In genomic region chr6:136660831-136661705, GRCm38 (mm10) we compare ENCODE assay signal across 9 mouse cellular contexts. TPM values are rescaled to one million over a fixed set of nuclear protein-coding genes. Genes with fewer than 3 reads are reported as not detected.
DNase-seq lines count a peak whose midpoint lies in the region; ATAC-seq and TF ChIP-seq lines count a peak whose summit lies in the region.
"Had no signal": no experiment of that assay in that cellular context is flagged by ENCODE, and none has a peak within 500 bp of the region (broad histone marks: within the 10 kb centered on the region; RNA-seq: fewer than 3 reads in every experiment).

No protein-coding gene starts in this region.

- 22% methylated on average over 34 of the region's 34 CpGs for WGBS in lung, adult 2 months
- WGBS in embryonic facial prominence, embryonic 15.5 days, result 14% methylated on average over 34 of the region's 34 CpGs
- 19% methylated on average over 34 of the region's 34 CpGs for WGBS in intestine, embryonic 15.5 days
- 16% methylated on average over 34 of the region's 34 CpGs for WGBS in midbrain, postnatal 0 days

- H3K9me3 ChIP-seq in embryonic facial prominence, embryonic 15.5 days (replicated peaks), result no peaks in the 10 kb centered on the region
- no peaks in the 10 kb centered on the region for H3K9me3 ChIP-seq in intestine, embryonic 15.5 days
- H3K9me3 ChIP-seq in midbrain, postnatal 0 days (ENCODE audit: low read length), result no peaks in the 10 kb centered on the region

- peak overlapping the region; percentile 65 for H3K27ac ChIP-seq in embryonic facial prominence, embryonic 15.5 days (replicated peaks)
- H3K27ac ChIP-seq in intestine, embryonic 15.5 days, result no peak overlapping the region
- no peak overlapping the region for H3K27ac ChIP-seq in midbrain, postnatal 0 days (ENCODE audit: low read depth, low read length)

- peaks cover 23% of the 10 kb centered on the region for H3K27me3 ChIP-seq in embryonic facial prominence, embryonic 15.5 days
- peaks cover 13% of the 10 kb centered on the region for H3K27me3 ChIP-seq in intestine, embryonic 15.5 days (replicated peaks)
- H3K27me3 ChIP-seq in midbrain, postnatal 0 days (ENCODE audit: insufficient read depth, low read length), result peaks cover 18% of the 10 kb centered on the region
- H3K27me3 ChIP-seq: Patski had no signal

- no peak for TF ChIP-seq CTCF in lung, adult 2 months (IDR thresholded peaks at IDR 0.05; ENCODE audit: insufficient read depth, low read length)
- TF ChIP-seq CTCF in midbrain, postnatal 0 days (IDR thresholded peaks at IDR 0.05), result no peak

- H3K4me1 ChIP-seq in lung, adult 2 months (ENCODE audit: control insufficient read depth, insufficient read depth, low read length), result 0 out of 2 replicates have a peak, but pooled peaks cover 5% of the 10 kb centered on the region
- H3K4me1 ChIP-seq in embryonic facial prominence, embryonic 15.5 days, result peaks cover 13% of the 10 kb centered on the region
- H3K4me1 ChIP-seq in intestine, embryonic 15.5 days (replicated peaks), result peaks cover 10% of the 10 kb centered on the region
- no peaks in the 10 kb centered on the region; the same call in 1 of the 2 replicates for H3K4me1 ChIP-seq in midbrain, postnatal 0 days (ENCODE audit: insufficient read depth, low read length)

- ATAC-seq in embryonic facial prominence, embryonic 15.5 days (ENCODE audit: insufficient number of reproducible peaks, low FRiP score, low TSS enrichment, low read depth), result no peak
- ATAC-seq in intestine, embryonic 15.5 days, result peak; percentile 71
- ATAC-seq in midbrain, postnatal 0 days (ENCODE audit: low FRiP score), result no peak
- ATAC-seq: Patski had no signal

- 0 out of 2 replicates have a peak overlapping the region, but pooled peaks have one; percentile 9 for H3K9ac ChIP-seq in embryonic facial prominence, embryonic 15.5 days
- peak overlapping the region; percentile 53 for H3K9ac ChIP-seq in intestine, embryonic 15.5 days
- no peak overlapping the region for H3K9ac ChIP-seq in midbrain, postnatal 0 days (replicated peaks; ENCODE audit: low read length, poor library complexity, severe bottlenecking)

- peak overlapping the region; percentile 71 for H3K4me2 ChIP-seq in embryonic facial prominence, embryonic 15.5 days (replicated peaks)
- peak overlapping the region; percentile 90 for H3K4me2 ChIP-seq in intestine, embryonic 15.5 days (replicated peaks)
- H3K4me2 ChIP-seq in midbrain, postnatal 0 days (ENCODE audit: low read depth, low read length, poor library complexity, severe bottlenecking), result peak overlapping the region; percentile 31

- H3K36me3 ChIP-seq in embryonic facial prominence, embryonic 15.5 days, result no peaks in the 10 kb centered on the region
- no peaks in the 10 kb centered on the region for H3K36me3 ChIP-seq in intestine, embryonic 15.5 days
- no peaks in the 10 kb centered on the region for H3K36me3 ChIP-seq in midbrain, postnatal 0 days (ENCODE audit: insufficient read depth, low read length)

- no peak for DNase-seq in lung, adult 2 months
- DNase-seq in lung, postnatal 4 days, result no peak
- no peak for DNase-seq in midbrain, postnatal 0 days (ENCODE audit: low spot score)
- no peak for DNase-seq in urinary bladder, postnatal 10 days (ENCODE audit: low spot score)
- DNase-seq in right cerebral cortex, adult 2 months (ENCODE audit: low spot score in 2 of 2), result no peak
- DNase-seq in left cerebral cortex, postnatal 14 days (ENCODE audit: low spot score in 2 of 2), result no peak

- H3K4me3 ChIP-seq in lung, adult 2 months (replicated peaks; ENCODE audit: extremely low read depth, low read depth, low read length), result peak overlapping the region; percentile 47
- peak overlapping the region; percentile 40 for H3K4me3 ChIP-seq in embryonic facial prominence, embryonic 15.5 days (replicated peaks)
- peak overlapping the region; percentile 41 for H3K4me3 ChIP-seq in intestine, embryonic 15.5 days (replicated peaks)
- peak overlapping the region; percentile 18 for H3K4me3 ChIP-seq in midbrain, postnatal 0 days (ENCODE audit: low read depth, low read length)

- no peak for TF ChIP-seq POLR2A in lung, adult 2 months (IDR thresholded peaks at IDR 0.05; ENCODE audit: borderline replicate concordance, extremely low read depth, low read depth, low read length)

- intact Hi-C loops in left cerebral cortex, postnatal 14 days (cut with DNase I), result no loop called here

RNA-seq across cellular contexts. Expression of gene Plbd1, which starts 0.7 kb away (rescaled TPM):
- 24.8 and 25.8 TPM in 2 replicates for polyA plus RNA-seq in lung, adult 2 months (2012; rRNA removed)
- polyA plus RNA-seq in embryonic facial prominence, embryonic 15.5 days (2015; fragmentation: Nextera tagmentation; extraction: Ambion mirVana), result 30.3 and 31.6 TPM in 2 replicates
- polyA plus RNA-seq in intestine, embryonic 15.5 days (2015; fragmentation: Nextera tagmentation; extraction: Ambion mirVana), result 16.6 and 20.3 TPM in 2 replicates
- total RNA-seq in midbrain, postnatal 0 days (2014; rRNA removed), result 0.47 TPM in 1 of 2 replicates, not detected in the other
- polyA plus RNA-seq in midbrain, postnatal 0 days (2015; fragmentation: Nextera tagmentation; extraction: Ambion mirVana), result 0.22 and 0.27 TPM in 2 replicates
- total RNA-seq in left cerebral cortex, postnatal 14 days (2021), result under 1 TPM; 0.33 to 0.47 TPM
- polyA plus RNA-seq: Patski had no signal

Comparison
In these comparisons a context has a peak if more than half of its experiments do, and no peak if none do; other contexts are left out.
1. H3K4me2 ChIP-seq: peak in every context shown above with its lines; median percentile 90 in intestine, embryonic 15.5 days; 71 in embryonic facial prominence, embryonic 15.5 days; 31 in midbrain, postnatal 0 days.
2. RNA of gene Plbd1, which starts 0.7 kb away (polyA plus RNA-seq): 30.3 to 31.6 TPM in embryonic facial prominence, embryonic 15.5 days, 24.8 to 25.8 TPM in lung, adult 2 months and 16.6 to 20.3 TPM in intestine, embryonic 15.5 days; 0.22 to 0.27 TPM in midbrain, postnatal 0 days; every median in the first group is over 10 times any median in the second.
3. Peak in every context shown above with its lines, with median percentiles within 50 percentile points of each other: H3K4me3 ChIP-seq.